Mouse (Mus musculus): ENCODE data around the gene Stk38. TPM values are rescaled to one million over a fixed set of nuclear protein-coding genes. Genes with fewer than 3 reads are reported as not detected.

The Stk38 gene
- polyA plus RNA-seq (2015; fragmentation: Nextera tagmentation; extraction: Ambion mirVana) = 129 and 136 TPM in 2 replicates

- ATAC-seq = peak; percentile 94
- Histone ChIP-seq H3K27ac (ENCODE audit: low read length) (peak within 1 kb of the TSS; percentile 91), H3K4me2 (ENCODE audit: low read length) (peak within 1 kb of the TSS; percentile 84), H3K27me3 (replicated peaks; ENCODE audit: control insufficient read depth, insufficient read depth, low read length) (no peaks in the 10 kb centered on the region), H3K4me1 (replicated peaks; ENCODE audit: control insufficient read depth, insufficient read depth, low read length) (peaks cover 24% of the 10 kb centered on the region), H3K9me3 (ENCODE audit: control insufficient read depth, low read length) (no peaks in the 10 kb centered on the region), H3K36me3 (ENCODE audit: control insufficient read depth, insufficient read depth) (no peaks in the 10 kb centered on the region), H3K4me3 (replicated peaks; ENCODE audit: low read length) (peak within 1 kb of the TSS; percentile 99), H3K9ac (replicated peaks; ENCODE audit: low read depth, low read length) (peak within 1 kb of the TSS; percentile 97)
- WGBS = under 1% methylated on average over 58 of the region's 65 CpGs
Measured at GRCm38 (mm10) chr17:29007641-29008325, at the start of gene Stk38. Gene Stk38, minus strand, starts transcription at chr17:29007995.

- Histone ChIP-seq H3K9ac (replicated peaks; ENCODE audit: low read depth, low read length) (no peak overlapping the region), H3K27me3 (replicated peaks; ENCODE audit: control insufficient read depth, insufficient read depth, low read length) (no peaks in the 10 kb centered on the region), H3K9me3 (ENCODE audit: control insufficient read depth, low read length) (no peaks in the 10 kb centered on the region), H3K4me2 (ENCODE audit: low read length) (no peak overlapping the region), H3K4me1 (replicated peaks; ENCODE audit: control insufficient read depth, insufficient read depth, low read length) (peaks cover 9% of the 10 kb centered on the region), H3K4me3 (replicated peaks; ENCODE audit: low read length) (no peak overlapping the region), H3K36me3 (ENCODE audit: control insufficient read depth, insufficient read depth) (no peaks in the 10 kb centered on the region), H3K27ac (ENCODE audit: low read length) (no peak overlapping the region)
- WGBS = 87% methylated on average over 11 of the region's 11 CpGs
- no peak for ATAC-seq
Measured at GRCm38 (mm10) chr17:29057361-29057890, 49.6 kb upstream of the Stk38 start.

- no peak overlapping the region for H3K4me2 ChIP-seq (ENCODE audit: low read length)
- 0 out of 2 replicates have a peak, but pooled peaks have one; percentile 43 for ATAC-seq
- H3K4me3 ChIP-seq (replicated peaks; ENCODE audit: low read length) = no peak overlapping the region
- H3K9ac ChIP-seq (replicated peaks; ENCODE audit: low read depth, low read length) = no peak overlapping the region
- H3K4me1 ChIP-seq (replicated peaks; ENCODE audit: control insufficient read depth, insufficient read depth, low read length) = peaks cover 9% of the 10 kb centered on the region
- no peaks in the 10 kb centered on the region for H3K9me3 ChIP-seq (ENCODE audit: control insufficient read depth, low read length)
- H3K27me3 ChIP-seq (replicated peaks; ENCODE audit: control insufficient read depth, insufficient read depth, low read length) = no peaks in the 10 kb centered on the region
- peak overlapping the region; percentile 3; the same call in 1 of the 2 replicates for H3K27ac ChIP-seq (ENCODE audit: low read length)
- WGBS = 4% methylated on average over 8 of the region's 8 CpGs
- no peaks in the 10 kb centered on the region for H3K36me3 ChIP-seq (ENCODE audit: control insufficient read depth, insufficient read depth)
Measured at GRCm38 (mm10) chr17:29056699-29057151, 48.9 kb upstream of the Stk38 start.

GRCm38 (mm10) chr17:29056207-29056606, 48.4 kb upstream of the Stk38 start:
- 51% methylated on average over 7 of the region's 7 CpGs for WGBS
- no peaks in the 10 kb centered on the region for H3K36me3 ChIP-seq (ENCODE audit: control insufficient read depth, insufficient read depth)
- no peak overlapping the region for H3K27ac ChIP-seq (ENCODE audit: low read length)
- no peak overlapping the region for H3K4me2 ChIP-seq (ENCODE audit: low read length)
- peaks cover 9% of the 10 kb centered on the region for H3K4me1 ChIP-seq (replicated peaks; ENCODE audit: control insufficient read depth, insufficient read depth, low read length)
- ATAC-seq = no peak
- H3K4me3 ChIP-seq (replicated peaks; ENCODE audit: low read length) = no peak overlapping the region
- no peaks in the 10 kb centered on the region for H3K9me3 ChIP-seq (ENCODE audit: control insufficient read depth, low read length)
- H3K27me3 ChIP-seq (replicated peaks; ENCODE audit: control insufficient read depth, insufficient read depth, low read length) = no peaks in the 10 kb centered on the region
- no peak overlapping the region for H3K9ac ChIP-seq (replicated peaks; ENCODE audit: low read depth, low read length)

- no peak for ATAC-seq
- Histone ChIP-seq H3K27ac (ENCODE audit: low read length) (no peak overlapping the region), H3K36me3 (ENCODE audit: control insufficient read depth, insufficient read depth) (no peaks in the 10 kb centered on the region), H3K9ac (replicated peaks; ENCODE audit: low read depth, low read length) (no peak overlapping the region), H3K4me2 (ENCODE audit: low read length) (no peak overlapping the region), H3K4me1 (replicated peaks; ENCODE audit: control insufficient read depth, insufficient read depth, low read length) (peaks cover 9% of the 10 kb centered on the region), H3K9me3 (ENCODE audit: control insufficient read depth, low read length) (no peaks in the 10 kb centered on the region), H3K27me3 (replicated peaks; ENCODE audit: control insufficient read depth, insufficient read depth, low read length) (no peaks in the 10 kb centered on the region), H3K4me3 (replicated peaks; ENCODE audit: low read length) (no peak overlapping the region)
- WGBS = 71% methylated on average over 5 of the region's 5 CpGs
Measured at GRCm38 (mm10) chr17:29055586-29055985, 47.8 kb upstream of the Stk38 start.

GRCm38 (mm10) chr17:29054429-29054828, 46.6 kb upstream of the Stk38 start:
- WGBS = 88% methylated on average over 6 of the region's 6 CpGs
- H3K27me3 ChIP-seq (replicated peaks; ENCODE audit: control insufficient read depth, insufficient read depth, low read length) = no peaks in the 10 kb centered on the region
- no peak overlapping the region for H3K9ac ChIP-seq (replicated peaks; ENCODE audit: low read depth, low read length)
- H3K36me3 ChIP-seq (ENCODE audit: control insufficient read depth, insufficient read depth) = no peaks in the 10 kb centered on the region
- peaks cover 11% of the 10 kb centered on the region for H3K4me1 ChIP-seq (replicated peaks; ENCODE audit: control insufficient read depth, insufficient read depth, low read length)
- H3K27ac ChIP-seq (ENCODE audit: low read length) = no peak overlapping the region
- no peaks in the 10 kb centered on the region for H3K9me3 ChIP-seq (ENCODE audit: control insufficient read depth, low read length)
- no peak for ATAC-seq
- H3K4me2 ChIP-seq (ENCODE audit: low read length) = no peak overlapping the region
- no peak overlapping the region for H3K4me3 ChIP-seq (replicated peaks; ENCODE audit: low read length)

GRCm38 (mm10) chr17:29053841-29054240, 46.0 kb upstream of the Stk38 start:
- ATAC-seq = no peak
- Histone ChIP-seq H3K36me3 (ENCODE audit: control insufficient read depth, insufficient read depth) (no peaks in the 10 kb centered on the region), H3K9ac (replicated peaks; ENCODE audit: low read depth, low read length) (no peak overlapping the region), H3K4me1 (replicated peaks; ENCODE audit: control insufficient read depth, insufficient read depth, low read length) (peaks cover 13% of the 10 kb centered on the region), H3K9me3 (ENCODE audit: control insufficient read depth, low read length) (no peaks in the 10 kb centered on the region), H3K4me3 (replicated peaks; ENCODE audit: low read length) (no peak overlapping the region), H3K4me2 (ENCODE audit: low read length) (no peak overlapping the region), H3K27me3 (replicated peaks; ENCODE audit: control insufficient read depth, insufficient read depth, low read length) (no peaks in the 10 kb centered on the region), H3K27ac (ENCODE audit: low read length) (no peak overlapping the region)
- WGBS = 66% methylated on average over 7 of the region's 7 CpGs

- no peaks in the 10 kb centered on the region for H3K36me3 ChIP-seq (ENCODE audit: control insufficient read depth, insufficient read depth)
- no peak overlapping the region for H3K4me2 ChIP-seq (ENCODE audit: low read length)
- no peak overlapping the region for H3K27ac ChIP-seq (ENCODE audit: low read length)
- H3K4me3 ChIP-seq (replicated peaks; ENCODE audit: low read length) = no peak overlapping the region
- 86% methylated on average over 6 of the region's 6 CpGs for WGBS
- H3K4me1 ChIP-seq (replicated peaks; ENCODE audit: control insufficient read depth, insufficient read depth, low read length) = peaks cover 15% of the 10 kb centered on the region
- H3K27me3 ChIP-seq (replicated peaks; ENCODE audit: control insufficient read depth, insufficient read depth, low read length) = no peaks in the 10 kb centered on the region
- ATAC-seq = no peak
- H3K9me3 ChIP-seq (ENCODE audit: control insufficient read depth, low read length) = no peaks in the 10 kb centered on the region
- H3K9ac ChIP-seq (replicated peaks; ENCODE audit: low read depth, low read length) = no peak overlapping the region
Measured at GRCm38 (mm10) chr17:29053067-29053466, 45.3 kb upstream of the Stk38 start.

GRCm38 (mm10) chr17:29050791-29051190, 43.0 kb upstream of the Stk38 start:
- no peaks in the 10 kb centered on the region for H3K27me3 ChIP-seq (replicated peaks; ENCODE audit: control insufficient read depth, insufficient read depth, low read length)
- 74% methylated on average over 14 of the region's 14 CpGs for WGBS
- no peak for ATAC-seq
- no peak overlapping the region for H3K9ac ChIP-seq (replicated peaks; ENCODE audit: low read depth, low read length)
- H3K4me3 ChIP-seq (replicated peaks; ENCODE audit: low read length) = no peak overlapping the region
- peaks cover 4% of the 10 kb centered on the region; the same call in 1 of the 2 replicates for H3K36me3 ChIP-seq (ENCODE audit: control insufficient read depth, insufficient read depth)
- no peaks in the 10 kb centered on the region for H3K9me3 ChIP-seq (ENCODE audit: control insufficient read depth, low read length)
- no peak overlapping the region for H3K27ac ChIP-seq (ENCODE audit: low read length)
- peaks cover 11% of the 10 kb centered on the region; the same call in 1 of the 2 replicates for H3K4me1 ChIP-seq (replicated peaks; ENCODE audit: control insufficient read depth, insufficient read depth, low read length)
- no peak overlapping the region for H3K4me2 ChIP-seq (ENCODE audit: low read length)
